Mouse (Mus musculus): ENCODE measurements around the gene Pex14.

DNA sequence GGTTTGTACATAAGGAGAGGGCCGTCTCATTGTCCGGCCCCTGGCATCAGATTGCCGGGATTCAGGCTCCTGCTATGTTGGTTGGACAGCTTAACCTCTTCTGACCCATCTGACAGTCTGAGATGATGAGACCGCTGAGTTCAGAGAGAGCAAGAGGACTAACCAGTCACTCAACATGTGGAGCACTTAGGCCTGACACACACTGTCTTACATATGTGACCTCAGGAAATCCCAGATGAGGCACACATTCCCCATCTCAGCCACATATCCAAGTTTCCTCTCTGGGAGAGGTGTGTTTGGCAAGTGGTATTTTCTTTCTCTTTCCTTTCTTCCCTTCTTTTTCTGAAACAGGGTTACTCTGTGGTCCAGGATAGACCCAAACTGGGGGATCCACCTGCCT lies 45.5 kb upstream of the Pex14 start:
- TF ChIP-seq POLR2A (IDR thresholded peaks at IDR 0.05; ENCODE audit: insufficient read depth, low read depth, low read length) (no peak), CTCF (IDR thresholded peaks at IDR 0.05; ENCODE audit: insufficient read depth, low read depth, low read length) (no peak)
